Mouse (Mus musculus) G1E-ER4 (cell line): ENCODE data around the gene Pknox2. TPM values are rescaled to one million over a fixed set of nuclear protein-coding genes. Genes with fewer than 3 reads are reported as not detected.

Experiments used
- GATA1 ChIP-seq: IDR thresholded peaks from one replicate; pipeline ENCODE4 v1.8.0; 2012; ENCODE audit warnings: low read length, inconsistent platforms
- polyA plus RNA-seq: library from polyadenylated mRNA; stranded (reverse); fragments of >175 nt; gene quantifications from 2 replicates; pipeline ENCODE4 v1.2.3, GENCODE M21; 2012

The Pknox2 gene
- polyA plus RNA-seq: not detected in 2 replicates

GRCm38 (mm10) chr9:37147359-37147685 is at the start of gene Pknox2:
Gene Pknox2, minus strand, starts transcription at chr9:37147407.
- TF ChIP-seq GATA1: no peak

DNA sequence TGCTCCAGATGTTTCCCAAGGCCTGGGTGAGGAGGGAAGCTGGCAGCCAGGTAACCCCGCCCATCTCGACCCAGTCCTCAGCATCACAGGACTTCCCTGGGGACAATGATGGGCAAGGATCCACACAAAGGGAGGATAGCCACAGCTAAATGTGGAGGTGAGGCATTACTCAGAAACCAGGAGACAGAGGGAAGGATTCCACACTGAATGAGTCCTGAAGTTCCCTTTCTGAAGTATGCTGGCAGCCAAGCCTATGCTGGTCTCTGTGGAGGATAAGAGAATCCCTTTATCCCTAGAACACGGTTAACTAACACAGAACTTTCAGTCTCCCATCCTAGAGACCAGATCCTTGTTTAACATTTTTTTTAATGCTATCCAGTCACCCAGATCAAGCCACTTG is 40.8 kb upstream of the Pknox2 start:
- TF ChIP-seq GATA1: no peak

DNA sequence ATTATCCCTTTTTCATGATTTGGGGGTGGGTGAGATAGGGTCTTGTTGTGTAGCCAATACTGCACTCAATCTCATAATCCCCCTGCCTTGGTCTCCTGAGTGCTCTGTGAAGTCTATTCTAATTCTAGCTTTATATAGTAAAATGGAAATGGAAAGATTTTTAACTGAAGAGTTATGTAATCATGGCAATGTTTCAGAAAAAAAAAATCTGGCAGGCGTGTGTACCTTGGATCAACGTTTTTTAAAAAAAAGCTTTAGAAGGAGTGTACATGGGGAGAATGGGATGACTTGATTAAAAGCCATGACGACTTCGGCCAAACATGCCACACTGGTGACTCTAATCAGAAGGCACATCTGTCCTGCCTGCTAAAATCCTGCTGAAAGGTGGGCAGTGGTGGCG is 40.2 kb upstream of the Pknox2 start:
- TF ChIP-seq GATA1: no peak

DNA sequence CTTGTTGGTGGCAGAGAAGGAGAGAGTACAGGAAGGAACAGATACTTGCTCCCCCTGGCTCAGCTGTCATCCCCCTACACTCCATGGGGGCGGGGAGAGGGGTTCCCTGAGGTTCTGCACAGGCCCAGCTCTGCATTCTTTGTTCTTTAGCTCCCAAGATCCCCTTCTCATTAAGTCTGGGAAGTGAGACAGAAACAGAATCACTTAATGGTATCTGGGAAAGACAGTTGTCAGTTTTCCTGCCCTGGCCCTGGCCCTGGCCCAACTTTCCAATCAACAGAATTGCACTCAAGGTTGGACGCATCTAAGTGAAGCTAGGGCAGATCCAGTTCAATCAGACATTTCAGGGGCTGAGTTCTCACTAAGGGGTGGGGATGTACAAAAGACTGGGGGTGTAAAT is 36.0 kb upstream of the Pknox2 start:
- no peak for TF ChIP-seq GATA1

DNA sequence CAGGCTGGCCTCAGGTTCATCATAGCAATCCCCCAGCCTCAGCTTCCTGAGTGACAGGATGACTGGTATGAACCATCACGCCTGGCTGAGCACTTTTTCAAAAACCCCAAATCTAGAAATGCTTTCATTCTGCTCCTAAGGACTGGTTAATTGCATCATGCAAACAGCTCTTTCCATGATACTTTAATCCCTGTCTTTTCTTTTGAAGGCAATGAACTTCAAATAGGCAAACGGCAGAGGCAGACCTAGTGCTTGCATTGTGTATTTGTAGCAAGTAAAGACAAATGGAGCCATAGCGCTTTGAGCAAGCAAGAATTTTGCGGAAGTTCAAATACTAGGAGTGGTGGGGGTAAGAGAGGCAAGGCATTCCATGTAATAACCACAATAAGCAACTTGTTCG is 34.4 kb upstream of the Pknox2 start:
- TF ChIP-seq GATA1: no peak

- no peak for TF ChIP-seq GATA1
These were observed 32.4 kb upstream of the Pknox2 start for GRCm38 (mm10) chr9:37179596-37179995.

DNA sequence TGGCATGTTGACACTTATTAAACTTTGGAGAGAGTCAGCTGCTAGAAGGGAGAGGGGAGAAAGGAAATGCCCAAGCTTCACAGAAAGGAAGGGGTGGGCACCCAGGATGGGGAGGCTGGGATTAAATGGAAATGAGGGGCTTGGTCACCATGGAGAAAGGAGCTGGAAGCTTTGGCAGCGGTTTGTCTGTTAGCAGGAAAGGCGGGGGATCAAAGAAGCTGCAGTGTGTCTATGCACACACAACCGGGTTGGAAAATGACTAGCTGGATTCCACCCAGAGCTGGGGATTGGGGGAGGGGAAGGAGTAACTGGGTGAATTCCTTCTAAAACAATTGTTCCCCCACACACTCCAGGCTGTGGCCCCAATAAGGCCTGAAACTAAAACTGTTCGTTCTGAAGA is 31.7 kb upstream of the Pknox2 start:
- no peak for TF ChIP-seq GATA1

DNA sequence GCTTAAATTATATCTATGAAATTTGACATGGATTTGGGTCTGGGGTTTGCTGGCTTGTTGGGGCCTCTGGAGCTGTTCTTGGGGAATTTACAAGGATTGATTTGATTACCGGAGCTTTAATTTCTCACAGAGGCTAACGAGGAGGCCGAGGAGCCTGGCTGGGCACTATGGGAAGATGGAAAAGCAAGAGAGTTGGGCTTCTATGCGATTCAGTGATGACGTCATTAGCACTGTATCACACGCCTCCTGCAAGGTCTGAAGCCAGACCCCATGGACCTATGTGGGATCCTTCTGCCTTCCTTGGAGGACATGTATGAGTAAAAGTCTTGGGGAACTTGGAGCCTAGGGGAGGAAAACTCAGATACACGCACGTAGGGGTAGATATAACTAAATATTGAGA is 30.3 kb upstream of the Pknox2 start:
- no peak for TF ChIP-seq GATA1

DNA sequence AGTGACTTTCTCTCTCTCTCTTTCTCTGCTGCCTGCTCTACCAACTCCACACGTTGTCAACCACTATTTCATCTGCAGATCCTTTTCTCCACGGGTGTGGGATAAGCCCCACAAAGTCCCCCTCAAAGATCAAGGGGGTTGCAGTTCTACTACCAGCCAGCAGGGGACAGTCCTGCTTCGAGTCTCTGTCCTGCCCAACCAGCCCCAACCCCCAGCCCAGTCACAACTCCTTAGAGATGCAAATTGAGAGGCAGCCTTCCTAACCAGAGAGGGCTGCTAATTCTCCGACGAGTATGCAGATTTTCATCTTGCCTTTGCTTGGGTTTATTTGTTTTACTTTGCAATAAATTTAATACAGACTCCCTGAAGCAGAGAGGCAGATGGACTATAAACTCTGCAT is 29.9 kb upstream of the Pknox2 start:
- no peak for TF ChIP-seq GATA1

DNA sequence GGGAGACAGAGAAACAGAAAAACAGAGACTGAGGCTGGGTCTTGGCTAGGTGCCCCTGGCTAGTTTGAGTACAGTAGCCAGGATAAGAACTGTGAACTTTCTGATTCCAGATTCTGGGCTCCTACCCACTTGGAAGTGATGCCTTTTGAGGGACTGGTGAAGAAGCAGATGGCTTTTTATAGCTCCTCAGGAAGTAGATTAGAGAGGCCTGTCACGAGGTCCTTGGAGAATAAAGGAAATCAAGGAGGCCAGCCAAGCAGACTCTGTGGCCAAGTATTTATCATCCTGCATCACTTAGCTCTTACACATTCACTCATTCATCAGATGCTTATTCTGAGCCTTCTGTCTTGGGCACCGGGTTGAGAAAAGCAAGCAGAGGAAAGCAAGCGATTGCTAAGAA is 28.8 kb upstream of the Pknox2 start:
- no peak for TF ChIP-seq GATA1

- no peak for TF ChIP-seq GATA1
These were observed 26.2 kb upstream of the Pknox2 start for GRCm38 (mm10) chr9:37173376-37173775.

- TF ChIP-seq GATA1: no peak
These were observed 19.7 kb upstream of the Pknox2 start for GRCm38 (mm10) chr9:37166899-37167298.

- TF ChIP-seq GATA1: no peak
These were observed 13.5 kb upstream of the Pknox2 start for GRCm38 (mm10) chr9:37160686-37161085.

DNA sequence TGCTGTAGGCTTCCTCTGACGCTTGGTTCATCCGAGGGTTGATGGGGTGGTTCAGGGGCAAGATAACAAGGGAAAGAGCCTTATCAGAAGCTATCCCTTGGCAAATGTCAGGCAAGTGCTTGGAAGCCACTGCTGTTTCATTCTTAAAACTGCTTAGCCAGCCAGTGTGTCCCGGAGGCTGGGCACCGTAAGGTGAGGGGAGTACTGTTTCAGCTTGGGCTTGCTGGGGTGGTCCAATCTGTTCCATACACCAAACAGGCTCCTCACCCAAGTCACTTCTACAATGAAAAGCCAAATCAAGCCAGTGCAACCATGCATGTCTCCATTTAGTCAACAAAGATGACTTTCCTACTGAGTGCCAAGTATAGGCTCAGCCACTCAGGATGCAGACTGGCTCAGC is 679 bp upstream of the Pknox2 start:
- TF ChIP-seq GATA1: no peak

- no peak for TF ChIP-seq GATA1
These were observed 426 bp downstream of the Pknox2 start for GRCm38 (mm10) chr9:37146603-37147358.

DNA sequence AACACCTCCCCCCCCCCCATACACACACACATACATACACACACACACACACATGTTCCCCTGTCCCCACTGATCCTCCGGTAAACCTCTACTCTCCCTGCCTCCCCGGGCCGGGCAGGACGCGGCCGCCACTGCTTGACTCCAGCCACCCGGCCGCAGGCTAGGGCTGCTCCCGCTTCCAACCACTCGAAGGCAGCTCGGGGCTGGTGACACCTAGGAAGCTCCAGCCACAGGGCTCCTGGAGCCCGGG is 929 bp downstream of the Pknox2 start:
- no peak for TF ChIP-seq GATA1

GRCm38 (mm10) chr9:37145616-37146352 is 1.4 kb downstream of the Pknox2 start:
- TF ChIP-seq GATA1: no peak
